Mouse (Mus musculus): ENCODE data around the gene Neurod2.

- no peak for TF ChIP-seq CTCF (conservative IDR thresholded peaks at IDR 0.05; ENCODE audit: low read length)
- TF ChIP-seq POU5F1 (IDR thresholded peaks at IDR 0.05; ENCODE audit: borderline replicate concordance, low read length), result no peak
Observed at GRCm38 (mm10) chr11:98341174-98341573, 11.7 kb upstream of the Neurod2 start.
